Mouse (Mus musculus) 3T3-L1 (cell line): ENCODE results near the gene Corin.

Experiments
- DNase-seq: peaks from one replicate; pipeline ENCODE4 v3.0.0-alpha.2; 2015; ENCODE audit warnings: low read depth, low spot score

The Corin gene

GRCm38 (mm10) chr5:72503531-72504523 lies at the start of gene Corin:
Corin (minus strand) TSS chr5:72504473.
- no peak for DNase-seq

GRCm38 (mm10) chr5:72551209-72551608 lies 46.9 kb upstream of the Corin start:
- peak; percentile 26 for DNase-seq

- DNase-seq = peak; percentile 75
These were observed 24.6 kb upstream of the Corin start for GRCm38 (mm10) chr5:72528896-72529295.

- DNase-seq = no peak
These were observed 9.5 kb upstream of the Corin start for GRCm38 (mm10) chr5:72513808-72514207.

GRCm38 (mm10) chr5:72505740-72506139 lies 1.5 kb upstream of the Corin start:
- DNase-seq = peak; percentile 70

- peak; percentile 21 for DNase-seq
These were observed 1.5 kb downstream of the Corin start for GRCm38 (mm10) chr5:72502778-72503177.

- peak; percentile 12 for DNase-seq
These were observed 2.5 kb downstream of the Corin start for GRCm38 (mm10) chr5:72501763-72502162.

GRCm38 (mm10) chr5:72498271-72498670 lies 6.0 kb downstream of the Corin start:
- no peak for DNase-seq

- no peak for DNase-seq
These were observed 7.5 kb downstream of the Corin start for GRCm38 (mm10) chr5:72496756-72497155.

- no peak for DNase-seq
These were observed 10.4 kb downstream of the Corin start for GRCm38 (mm10) chr5:72493906-72494305.

- DNase-seq = no peak
These were observed 13.0 kb downstream of the Corin start for GRCm38 (mm10) chr5:72491232-72491631.

- peak; percentile 16 for DNase-seq
These were observed 23.8 kb downstream of the Corin start for GRCm38 (mm10) chr5:72480456-72480855.

GRCm38 (mm10) chr5:72472317-72473009 lies 31.8 kb downstream of the Corin start:
- no peak for DNase-seq

- DNase-seq = no peak
These were observed 32.5 kb downstream of the Corin start for GRCm38 (mm10) chr5:72471746-72472145.

GRCm38 (mm10) chr5:72464932-72465331 lies 39.3 kb downstream of the Corin start:
- no peak for DNase-seq

- DNase-seq = no peak
These were observed 44.7 kb downstream of the Corin start for GRCm38 (mm10) chr5:72459374-72460112.

- no peak for DNase-seq
These were observed 50.6 kb downstream of the Corin start for GRCm38 (mm10) chr5:72453690-72454089.

GRCm38 (mm10) chr5:72453176-72453575 lies 51.1 kb downstream of the Corin start:
- DNase-seq = no peak

- DNase-seq = no peak
These were observed 51.5 kb downstream of the Corin start for GRCm38 (mm10) chr5:72452750-72453149.

- peak; percentile 26 for DNase-seq
These were observed 55.4 kb downstream of the Corin start for GRCm38 (mm10) chr5:72448846-72449245.

GRCm38 (mm10) chr5:72446104-72446503 lies 58.2 kb downstream of the Corin start:
- DNase-seq = no peak

- DNase-seq = no peak
These were observed 60.3 kb downstream of the Corin start for GRCm38 (mm10) chr5:72443946-72444345.
